Mouse (Mus musculus) liver, postnatal 0 days (tissue): ENCODE data around the gene Zbtb7b.

Source experiments
- CTCF ChIP-seq: sonication (generic); IDR thresholded peaks from 2 replicates; pipeline ENCODE4 v1.5.1; 2016; ENCODE audit warnings: antibody characterized with exemption, low read depth
- EP300 ChIP-seq: IDR thresholded peaks from 2 replicates; pipeline ENCODE4 v1.6.1; 2016; ENCODE audit warnings: antibody characterized with exemption, low read depth, mild to moderate bottlenecking

DNA sequence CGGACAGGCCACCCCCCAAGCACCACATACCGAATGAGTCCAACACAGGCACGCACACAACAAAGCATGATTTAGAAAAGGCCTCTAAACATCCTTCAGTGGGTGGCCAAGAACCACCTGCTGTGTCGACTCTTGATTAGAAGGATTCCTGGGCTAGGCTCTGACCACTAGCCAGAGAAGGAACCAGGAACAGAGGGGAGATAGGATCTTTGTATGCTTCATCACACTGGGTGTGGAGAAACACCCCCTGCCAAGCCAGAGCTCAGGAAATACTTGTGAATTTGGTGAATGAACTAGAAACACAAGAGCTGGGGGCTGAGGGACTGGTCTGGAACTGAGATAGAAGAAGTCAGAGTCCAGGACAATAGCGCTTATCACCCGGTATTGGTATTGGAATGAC, 58.0 kb downstream of the Zbtb7b start:
- no peak for TF ChIP-seq CTCF
- TF ChIP-seq EP300, result no peak
